Mouse (Mus musculus) olfactory bulb, adult 2 months (tissue): ENCODE results near the gene Trpt1.

ENCODE experiments used
- CTCF ChIP-seq: fragments of 200-500 bp; IDR thresholded peaks from 2 replicates; pipeline ENCODE4 v1.5.1; 2012; ENCODE audit warnings: low read depth, mild to moderate bottlenecking, low read length, moderate library complexity; ENCODE audit not compliant: insufficient read depth
- POLR2A ChIP-seq: fragments of 200-500 bp; IDR thresholded peaks from 2 replicates; pipeline ENCODE4 v1.6.1; 2012; ENCODE audit warnings: mild to moderate bottlenecking, low read depth, low read length, moderate library complexity; ENCODE audit not compliant: insufficient read depth

DNA sequence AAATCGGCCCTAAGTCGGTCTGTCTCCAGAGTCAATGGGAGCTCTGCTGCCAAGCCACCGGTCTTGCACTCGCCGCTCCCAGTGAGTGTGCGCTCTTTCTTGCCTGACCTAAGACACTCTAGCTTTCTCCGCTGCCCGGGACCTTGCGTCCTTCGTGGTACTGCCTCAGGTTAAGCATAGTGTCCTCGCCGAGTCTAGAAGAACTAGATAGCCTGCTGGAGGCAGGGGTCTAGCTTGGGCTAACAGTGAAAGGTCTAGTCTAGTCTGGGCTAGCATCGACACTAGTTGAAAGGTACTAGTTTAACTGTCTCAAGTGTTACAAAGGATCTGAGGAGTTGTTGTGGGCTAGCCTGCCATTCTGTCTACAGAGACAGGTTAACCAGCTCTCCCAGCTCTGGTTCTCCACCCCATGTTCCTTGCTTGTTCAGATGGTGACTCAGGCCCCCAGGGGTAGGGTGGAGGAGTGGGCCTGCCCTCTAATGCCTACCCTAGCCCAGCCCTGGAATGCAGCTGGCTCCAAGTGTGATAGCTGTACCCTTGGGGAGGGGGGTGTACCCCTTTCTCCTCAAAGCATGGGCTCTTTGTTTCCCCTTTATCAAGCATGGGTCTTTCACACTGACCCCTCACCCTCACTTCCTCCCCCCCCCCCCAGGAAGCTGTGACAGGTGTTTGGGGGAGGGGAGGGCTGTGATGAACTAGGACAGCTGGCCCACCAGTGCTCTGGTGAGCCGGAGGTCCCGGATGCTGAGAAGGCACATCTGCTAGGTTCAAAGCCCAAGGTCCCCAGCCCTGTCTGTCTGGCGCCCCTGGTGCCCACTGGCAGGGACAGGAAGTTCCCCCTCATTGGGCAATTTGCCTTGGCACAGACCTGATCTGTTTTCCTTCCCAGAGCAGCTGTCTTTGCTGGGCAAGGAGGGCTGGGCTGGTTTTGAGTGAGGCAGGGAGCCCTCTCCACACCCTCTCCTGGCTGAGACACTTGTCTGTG lies 20.1 kb upstream of the Trpt1 start, which contains the start of gene Plcb3:
- TF ChIP-seq CTCF = no peak
- no peak for TF ChIP-seq POLR2A
